Mouse (Mus musculus) kidney, postnatal 14 days (tissue): ENCODE measurements around the gene Gm20388.

Experiments
- DNase-seq: peaks from one replicate; pipeline ENCODE4 v3.0.0; 2022; ENCODE audit warnings: mixed read lengths

Gene Gm20388

DNA sequence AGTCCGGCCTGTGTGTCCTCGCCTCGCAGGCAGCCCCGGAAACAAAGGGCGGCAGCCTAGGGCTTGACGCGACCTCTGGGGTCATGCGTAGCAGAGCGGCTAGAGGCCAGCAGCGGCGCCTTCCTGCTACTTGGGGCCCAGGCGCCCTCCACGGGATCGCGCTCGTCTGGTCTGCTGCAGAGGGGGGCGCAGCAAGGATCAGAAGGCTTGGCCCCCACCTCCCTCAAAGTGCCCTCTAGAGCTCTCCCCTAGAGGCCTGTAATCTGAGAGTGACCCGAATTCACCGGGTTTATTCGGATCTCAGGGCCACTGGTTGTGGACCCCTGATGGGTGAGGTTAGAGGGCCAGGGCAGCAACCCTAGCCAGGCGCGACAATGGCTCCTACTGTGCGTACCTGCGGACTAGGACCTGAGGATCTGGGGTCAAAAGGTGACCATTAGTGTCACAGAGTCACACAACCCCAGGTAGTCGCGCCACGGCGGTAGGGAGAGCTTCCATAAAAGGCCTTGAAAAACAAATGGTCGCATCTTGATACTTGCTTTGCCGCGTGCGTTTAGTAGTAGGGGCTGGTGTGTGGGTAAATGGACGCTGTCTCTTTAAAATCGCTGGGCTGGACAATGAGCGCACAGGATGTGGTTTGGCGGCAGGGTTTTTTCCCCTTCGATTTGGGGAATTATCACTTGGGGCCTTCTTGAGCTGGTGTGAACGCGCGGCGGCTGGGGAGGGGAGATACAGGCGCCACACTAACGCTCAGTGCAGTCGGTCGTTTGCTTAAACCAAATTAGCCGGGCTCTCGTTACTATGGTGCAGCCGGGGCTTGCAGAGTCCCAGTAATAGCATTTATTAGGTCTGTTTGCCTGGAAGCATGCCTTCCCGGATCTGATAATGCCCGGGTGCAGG is 576.1 kb downstream of the Gm20388 start:
- DNase-seq, result peak; percentile 62

GRCm38 (mm10) chr8:120487377-120487728 is 576.7 kb downstream of the Gm20388 start:
- peak; percentile 75 for DNase-seq

- DNase-seq, result peak; percentile 59
Measured at GRCm38 (mm10) chr8:120487729-120488510, 577.3 kb downstream of the Gm20388 start.

DNA sequence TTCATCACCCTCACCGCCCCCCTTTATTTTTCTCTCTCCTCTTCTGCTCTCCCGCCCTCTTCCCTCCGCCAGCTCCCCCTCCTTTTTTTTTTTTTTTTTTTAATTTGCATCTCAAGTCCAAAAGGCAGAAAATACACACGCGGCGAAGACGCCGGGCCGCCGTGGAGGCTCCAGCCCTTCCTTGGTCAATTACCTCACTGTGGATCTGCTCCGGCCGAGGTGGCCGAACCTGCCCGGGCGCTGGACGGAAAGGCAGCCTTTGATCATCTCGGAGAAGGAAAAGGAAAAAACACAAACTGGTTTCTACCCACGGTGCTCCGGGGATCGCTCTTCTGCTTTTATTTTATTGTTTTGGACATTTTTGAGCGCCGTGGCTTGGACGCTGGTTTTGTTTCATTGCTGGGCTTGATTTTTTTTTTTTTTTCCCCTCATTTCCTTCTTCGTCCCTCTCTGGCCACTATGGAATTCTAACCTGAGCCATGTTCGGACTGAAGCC is 578.0 kb downstream of the Gm20388 start:
- DNase-seq, result peak; percentile 65

GRCm38 (mm10) chr8:120489142-120489754 is 578.6 kb downstream of the Gm20388 start:
- peak; percentile 76 for DNase-seq

- DNase-seq, result peak; percentile 60
Measured at GRCm38 (mm10) chr8:120489771-120490281, 579.2 kb downstream of the Gm20388 start.

DNA sequence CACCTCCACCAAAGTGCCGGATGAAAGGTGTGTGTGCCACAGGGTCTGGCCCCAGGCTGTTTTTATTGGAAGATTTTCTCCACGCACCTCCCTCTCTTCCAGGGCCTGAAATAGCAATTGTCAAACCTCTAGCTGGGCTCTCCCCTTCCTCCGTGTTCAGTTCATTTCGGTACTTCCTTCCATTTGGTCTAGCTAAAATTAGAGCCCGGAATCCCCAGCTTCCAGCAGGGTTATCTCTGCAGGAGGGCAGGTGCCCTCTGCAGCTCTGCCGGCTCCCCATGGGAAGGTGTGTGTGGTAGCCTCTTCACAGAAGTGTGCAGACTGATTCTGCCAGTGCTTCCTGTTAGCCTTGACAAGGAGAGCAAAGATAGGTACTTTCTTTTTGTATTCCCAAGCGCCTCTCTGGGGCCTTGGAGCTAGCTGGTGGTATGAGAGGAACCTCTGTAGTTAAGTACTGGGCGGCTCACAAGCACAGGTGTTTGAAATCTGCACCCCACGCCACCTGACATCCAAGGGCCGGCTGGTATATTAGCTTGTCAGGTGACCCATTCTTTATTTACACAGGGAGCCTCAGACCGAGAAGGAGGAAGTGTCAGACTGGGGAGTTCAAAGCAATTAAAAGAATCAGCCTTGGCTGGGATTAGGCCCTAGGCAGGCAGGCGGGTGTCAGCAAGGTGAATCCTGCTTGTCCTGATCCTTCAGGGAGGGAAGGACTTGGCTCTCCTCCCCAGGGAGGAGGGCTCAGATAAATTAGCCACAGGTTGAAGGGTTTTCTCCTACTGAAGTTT is 579.9 kb downstream of the Gm20388 start:
- DNase-seq, result peak; percentile 43

GRCm38 (mm10) chr8:120491166-120491793 is 580.6 kb downstream of the Gm20388 start:
- no peak for DNase-seq

GRCm38 (mm10) chr8:120492193-120492880 is 581.7 kb downstream of the Gm20388 start:
- DNase-seq, result peak; percentile 79

DNA sequence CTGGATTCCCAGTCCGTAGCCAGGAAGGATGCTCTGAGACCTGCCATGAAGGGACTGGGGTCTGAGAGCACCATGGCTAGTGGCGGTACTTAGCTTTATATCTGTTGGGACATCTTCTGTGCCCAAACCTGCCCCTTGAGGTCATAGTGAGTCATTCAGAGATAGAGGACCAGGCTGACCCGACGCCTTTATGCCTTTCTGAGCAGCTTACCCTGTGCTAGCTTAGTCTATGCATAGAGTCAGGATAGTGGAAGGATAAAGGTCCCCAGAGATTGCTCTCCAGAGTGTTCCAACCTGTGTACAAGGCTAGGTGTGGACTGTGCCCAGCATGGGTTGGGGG is 582.2 kb downstream of the Gm20388 start:
- DNase-seq, result no peak

DNA sequence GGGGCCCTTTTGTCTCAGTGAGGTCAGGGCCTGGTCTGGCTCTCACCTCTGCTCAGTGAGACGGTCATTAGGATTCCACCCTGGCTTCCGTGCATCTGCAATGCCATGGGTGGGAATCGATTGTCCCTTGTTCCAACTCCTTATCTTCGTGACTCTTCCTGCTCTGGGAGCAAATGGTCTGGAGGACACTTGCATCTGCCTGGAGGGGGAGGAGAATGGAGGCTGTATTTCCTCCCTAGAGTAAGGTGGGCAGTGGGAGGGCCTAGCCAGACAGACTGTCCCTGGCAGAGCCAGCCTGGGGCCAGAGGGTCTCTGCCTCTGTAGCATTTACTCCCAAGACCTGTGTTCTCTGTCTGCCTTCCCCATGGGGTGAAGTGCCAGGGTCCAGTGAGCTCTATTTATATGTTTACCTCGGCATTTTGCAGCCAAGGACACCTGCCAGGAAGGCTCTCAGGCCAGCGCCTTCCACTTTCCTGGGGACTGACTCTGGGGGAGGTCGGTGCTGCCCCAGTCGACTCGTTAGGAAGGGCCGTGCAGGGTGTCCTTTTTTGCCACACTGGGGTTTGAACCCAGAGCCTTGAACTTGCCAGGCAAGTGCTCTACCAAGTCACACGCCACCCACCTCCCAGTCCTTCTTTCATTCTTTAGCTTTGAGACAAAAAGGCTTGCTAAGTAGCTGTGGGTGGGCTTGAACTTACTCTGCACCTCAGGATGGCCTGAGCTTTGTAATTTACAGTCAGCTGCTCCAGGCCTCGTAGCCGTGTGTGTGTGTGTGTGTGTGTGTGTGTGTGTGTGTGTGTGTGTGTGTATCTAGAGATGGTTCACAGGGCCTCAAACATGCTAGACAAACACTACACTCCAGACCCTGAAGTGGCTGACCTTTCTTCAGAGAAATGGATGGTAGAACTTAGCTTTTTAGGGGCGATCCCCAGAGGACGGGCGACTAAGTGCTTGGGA is 583.1 kb downstream of the Gm20388 start:
- DNase-seq, result no peak

DNA sequence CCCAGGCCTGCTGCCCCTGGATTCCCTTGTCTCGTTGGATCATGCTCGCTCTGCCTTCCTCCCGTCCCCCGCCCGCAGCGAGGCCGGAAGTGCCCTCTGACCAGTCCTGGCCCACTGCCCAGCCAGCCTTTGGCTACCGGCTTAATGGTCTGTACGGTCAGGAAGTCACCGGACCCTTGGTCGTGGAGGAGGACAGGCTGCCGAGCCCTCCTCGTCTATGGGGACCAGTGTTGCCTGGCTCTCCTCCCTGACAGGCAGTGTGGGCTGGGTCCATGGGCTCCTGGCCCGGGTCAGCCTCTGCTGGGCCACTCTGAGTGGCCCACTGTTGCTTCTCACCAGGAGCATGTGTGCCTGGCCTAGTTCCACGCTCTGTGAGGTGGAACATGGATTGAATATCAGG is 584.3 kb downstream of the Gm20388 start:
- DNase-seq, result peak; percentile 96

DNA sequence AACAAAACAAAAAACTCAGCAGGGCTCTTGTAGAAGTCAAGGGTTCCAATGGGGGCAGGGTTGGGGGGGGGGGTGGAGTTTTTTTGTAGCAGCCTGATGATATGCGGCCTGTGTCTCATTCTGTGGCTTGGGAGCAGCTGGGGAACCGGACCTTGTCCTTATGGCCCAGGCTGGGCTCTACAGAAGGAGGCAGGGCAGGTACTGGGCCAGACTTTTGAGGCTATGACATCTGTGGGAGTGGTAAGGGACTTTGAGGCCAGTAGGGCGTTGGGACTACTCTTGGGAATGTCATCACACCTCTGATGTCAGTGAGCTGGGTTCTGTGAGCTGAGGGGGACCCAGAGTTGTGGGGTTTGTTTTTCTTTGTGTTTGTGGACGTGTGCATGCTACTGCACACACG is 584.8 kb downstream of the Gm20388 start:
- no peak for DNase-seq

GRCm38 (mm10) chr8:120496478-120496877 is 585.8 kb downstream of the Gm20388 start:
- DNase-seq, result no peak

GRCm38 (mm10) chr8:120497503-120497946 is 586.9 kb downstream of the Gm20388 start:
- no peak for DNase-seq

- no peak for DNase-seq
Measured at GRCm38 (mm10) chr8:120498349-120498831, 587.7 kb downstream of the Gm20388 start.

- peak; percentile 92 for DNase-seq
Measured at GRCm38 (mm10) chr8:120498926-120499605, 588.4 kb downstream of the Gm20388 start.

GRCm38 (mm10) chr8:120500701-120501261 is 590.1 kb downstream of the Gm20388 start:
- peak; percentile 75 for DNase-seq

DNA sequence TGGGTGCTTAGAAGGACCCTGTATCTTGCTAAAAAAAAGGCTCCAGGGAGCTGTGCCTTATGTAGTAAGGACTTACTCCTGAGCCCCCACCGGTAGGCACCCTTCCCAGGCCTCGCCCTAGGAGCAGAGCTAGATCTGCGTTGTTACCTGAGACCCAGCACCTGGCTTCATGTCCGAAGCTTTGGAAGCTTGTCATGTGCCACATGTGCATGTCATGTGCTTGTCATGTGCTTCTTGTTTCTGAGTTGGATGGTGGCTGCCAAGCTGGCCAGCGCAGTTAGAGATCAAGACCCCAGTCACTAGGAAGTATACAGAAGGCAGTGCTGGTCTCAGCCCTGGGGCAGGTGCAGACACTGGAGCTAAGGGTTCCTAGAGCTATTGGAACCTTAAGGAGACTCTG is 590.8 kb downstream of the Gm20388 start:
- DNase-seq, result no peak
